Mouse (Mus musculus) neural tube, embryonic 13.5 days (tissue): ENCODE data around the gene Rsph1. TPM values are rescaled to one million over a fixed set of nuclear protein-coding genes. Genes with fewer than 3 reads are reported as not detected.

Source experiments
- ATAC-seq: fragments of 200-750 bp; cut with Nextera tagmentation; 2 replicates; pipeline ENCODE4 v1.8.0; 2017; ENCODE audit warnings: low read depth, mild to moderate bottlenecking, moderate TSS enrichment, moderate library complexity
- H3K27ac ChIP-seq: fragments of 300-500 bp; sonication (generic); replicated peaks from 2 replicates; pipeline ENCODE4 v1.5.1; 2015; ENCODE audit warnings: moderate library complexity, mild to moderate bottlenecking, inconsistent platforms
- H3K27me3 ChIP-seq: fragments of 300-500 bp; sonication (generic); 2 replicates; pipeline ENCODE4 v1.6.1; 2015; ENCODE audit warnings: mild to moderate bottlenecking, inconsistent platforms
- H3K36me3 ChIP-seq: fragments of 300-500 bp; sonication (generic); 2 replicates; pipeline ENCODE4 v1.6.1; 2015; ENCODE audit warnings: mild to moderate bottlenecking, inconsistent platforms
- H3K4me1 ChIP-seq: fragments of 300-500 bp; sonication (generic); replicated peaks from 2 replicates; pipeline ENCODE4 v1.6.1; 2015; ENCODE audit warnings: inconsistent platforms
- H3K4me2 ChIP-seq: fragments of 300-500 bp; sonication (generic); 2 replicates; pipeline ENCODE4 v1.6.1; 2015; ENCODE audit warnings: inconsistent platforms, mild to moderate bottlenecking, moderate library complexity
- H3K4me3 ChIP-seq: fragments of 300-500 bp; sonication (generic); 2 replicates; pipeline ENCODE4 v1.5.1; 2015; ENCODE audit warnings: mild to moderate bottlenecking, inconsistent platforms
- H3K9ac ChIP-seq: fragments of 300-500 bp; sonication (generic); 2 replicates; pipeline ENCODE4 v1.6.1; 2015; ENCODE audit warnings: moderate library complexity, mild to moderate bottlenecking, inconsistent platforms
- H3K9me3 ChIP-seq: fragments of 300-500 bp; sonication (generic); 2 replicates; pipeline ENCODE4 v1.6.1; 2016; ENCODE audit warnings: inconsistent platforms
- WGBS: fragments of 180-500 bp; shearing (Covaris S2); methylation state at CpG from one replicate; pipeline ENCODE4 v1.1.7; 2015; 5-methylcytosine and 5-hydroxymethylcytosine counted together
- polyA plus RNA-seq: library from polyadenylated mRNA; unstranded; fragments of >200 nt; fragmentation: Nextera tagmentation; extraction: Ambion mirVana; gene quantifications from 2 replicates; pipeline ENCODE4 v1.2.1, GENCODE M21; 2015

Rsph1 gene
- polyA plus RNA-seq, 1 experiment from 2014 or later, result 2.3 TPM

DNA sequence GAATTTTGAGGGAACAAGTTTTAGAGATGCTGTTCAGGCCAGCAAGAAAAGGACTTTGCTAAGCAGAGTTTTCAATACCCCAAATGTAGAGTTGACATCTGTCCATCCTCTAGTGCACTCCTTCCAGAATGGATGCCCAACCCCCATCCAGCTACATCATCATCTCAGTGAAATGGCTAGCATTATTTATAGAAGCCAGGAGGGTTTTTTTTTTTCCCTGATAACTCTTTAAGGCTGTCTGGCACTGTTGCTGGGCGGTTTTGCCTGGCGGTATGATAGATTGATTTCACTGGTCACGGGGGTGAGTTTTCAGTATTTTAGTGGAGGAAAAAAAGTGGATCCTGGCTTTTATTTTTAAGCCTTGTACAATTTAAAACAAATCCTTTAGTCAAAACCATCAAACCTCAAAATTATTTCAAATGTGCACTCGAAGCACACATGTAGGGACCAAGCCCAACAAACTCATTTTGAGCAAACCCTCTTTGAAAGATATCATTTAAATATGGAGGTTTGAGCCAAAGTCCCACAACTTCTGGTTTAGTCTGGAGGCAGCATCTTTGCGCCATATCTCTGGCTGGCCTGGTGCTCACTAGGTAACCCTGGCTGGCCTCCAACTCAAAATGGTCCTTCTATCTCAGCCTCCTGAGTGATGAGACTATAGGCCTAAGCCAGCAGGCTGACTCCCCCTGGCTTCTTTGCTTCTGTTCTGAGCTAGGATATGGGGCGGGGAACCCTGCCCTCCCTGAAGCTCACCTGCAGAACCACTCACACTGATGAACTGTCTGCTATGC lies 21.4 kb upstream of the Rsph1 start:
- peak overlapping the region; percentile 82; the same call in 1 of the 2 replicates for H3K4me2 ChIP-seq
- WGBS, result 79% methylated on average over 6 of the region's 6 CpGs
- H3K27me3 ChIP-seq, result no peaks in the 10 kb centered on the region
- H3K9ac ChIP-seq, result no peak overlapping the region
- H3K9me3 ChIP-seq, result no peaks in the 10 kb centered on the region
- no peak overlapping the region for H3K27ac ChIP-seq
- H3K4me3 ChIP-seq, result no peak overlapping the region
- H3K36me3 ChIP-seq, result peaks cover 6% of the 10 kb centered on the region; the same call in 1 of the 2 replicates
- peaks cover 44% of the 10 kb centered on the region for H3K4me1 ChIP-seq
- no peak for ATAC-seq

DNA sequence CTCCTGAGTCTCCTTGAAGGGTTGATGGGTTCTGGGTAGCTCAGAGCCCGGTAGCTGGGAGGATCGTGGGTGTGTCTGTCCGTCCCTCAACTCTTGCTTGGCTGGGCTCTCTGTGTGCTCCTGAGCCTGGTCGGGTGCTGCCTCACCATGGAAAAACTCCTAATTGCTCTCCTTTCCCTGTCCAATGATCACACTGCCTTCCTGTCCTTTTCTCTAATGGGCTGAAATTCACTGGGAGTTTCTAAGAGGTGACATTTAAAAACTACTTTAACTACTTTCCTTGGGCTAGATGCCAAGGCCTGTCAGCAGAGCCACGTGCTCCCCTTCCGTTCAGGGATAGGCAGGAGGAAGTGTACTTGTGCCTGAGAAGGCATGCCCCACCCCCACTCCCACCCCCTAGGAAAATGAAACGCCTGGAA lies 20.3 kb upstream of the Rsph1 start:
- Histone ChIP-seq H3K27ac (no peak overlapping the region), H3K9ac (peak overlapping the region; percentile 82), H3K4me2 (peak overlapping the region; percentile 82), H3K9me3 (no peaks in the 10 kb centered on the region), H3K27me3 (no peaks in the 10 kb centered on the region), H3K4me3 (peak overlapping the region; percentile 52), H3K36me3 (no peaks in the 10 kb centered on the region), H3K4me1 (peaks cover 44% of the 10 kb centered on the region)
- no peak for ATAC-seq
- 14% methylated on average over 7 of the region's 7 CpGs for WGBS

DNA sequence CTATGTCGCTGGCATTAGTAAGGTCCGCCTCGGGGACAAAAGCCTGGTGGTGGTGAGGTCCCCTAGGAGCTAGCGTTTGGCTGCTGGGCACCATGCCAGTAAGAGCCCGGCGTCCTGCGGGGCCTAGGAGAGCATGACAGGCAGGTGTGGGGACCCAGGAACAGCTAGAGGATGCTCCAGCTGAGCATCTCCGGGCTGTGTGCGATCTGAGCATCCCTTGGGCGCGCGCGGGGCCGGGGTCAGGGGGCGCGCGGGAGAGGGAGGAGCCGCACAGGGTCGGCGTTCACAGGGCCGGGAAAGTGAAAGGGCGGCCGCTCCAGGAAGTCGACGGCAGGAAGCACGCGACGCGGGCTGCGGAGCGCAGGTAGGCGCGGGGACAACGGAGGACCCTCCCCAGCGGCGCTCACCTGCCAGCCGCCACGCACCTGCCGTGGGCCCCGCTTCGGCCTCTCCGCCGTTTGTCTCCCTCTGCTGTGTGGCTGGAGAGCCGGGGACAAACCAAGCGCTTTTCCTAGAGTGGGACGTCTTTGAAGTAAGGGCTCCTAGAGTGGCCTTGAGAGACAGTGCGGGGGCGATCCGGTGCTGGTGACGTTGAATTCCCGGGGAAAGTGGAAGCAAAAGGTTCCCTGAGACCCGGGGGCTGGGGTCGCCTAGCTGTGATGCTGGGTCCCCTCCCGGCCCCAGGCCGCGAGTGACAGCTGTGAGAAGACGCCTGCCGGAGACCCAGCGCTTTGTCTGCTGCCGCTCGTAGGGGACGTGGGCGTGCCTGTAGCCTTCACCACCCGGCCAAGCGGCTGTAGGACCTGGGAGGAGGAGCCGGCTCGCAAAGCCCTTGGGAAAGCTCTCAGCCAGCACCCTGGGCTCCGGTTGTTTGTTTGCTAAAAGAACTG lies 19.0 kb upstream of the Rsph1 start:
- peak; percentile 85 for ATAC-seq
- WGBS, result under 1% methylated on average over 65 of the region's 68 CpGs
- H3K9ac ChIP-seq, result peak overlapping the region; percentile 82

DNA sequence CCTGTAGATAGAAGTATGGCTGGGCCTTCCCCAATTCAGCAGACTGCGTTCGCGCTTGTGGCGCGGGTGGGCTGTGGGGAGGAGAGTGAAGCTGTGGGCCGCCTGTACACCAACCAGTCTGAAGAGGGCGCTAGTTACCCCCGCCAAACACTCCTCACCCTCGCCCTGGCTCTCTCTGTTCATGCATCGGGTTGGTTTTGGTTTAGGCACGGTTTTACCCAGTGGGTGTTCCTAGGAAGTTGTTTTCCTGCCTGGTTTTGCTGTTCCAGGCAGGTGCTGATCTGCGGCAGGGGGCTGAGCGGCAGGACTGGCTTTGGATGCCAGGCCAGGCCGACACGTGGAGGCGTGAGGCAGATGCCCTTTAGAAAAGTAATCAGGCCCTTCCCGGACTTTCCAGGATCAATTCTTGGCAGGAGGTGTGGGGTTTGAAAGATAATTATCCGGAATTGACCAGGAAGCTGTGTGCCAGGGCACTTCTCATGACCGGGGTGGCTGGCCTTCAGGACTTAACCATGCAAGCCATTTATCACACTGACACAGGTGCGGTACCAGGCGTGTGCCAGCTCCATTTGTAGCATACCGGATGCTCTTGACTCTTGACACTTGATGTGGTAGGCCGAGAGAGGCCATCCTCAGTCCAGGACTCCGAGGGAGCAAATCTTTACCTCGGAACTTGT lies 18.2 kb upstream of the Rsph1 start:
- H3K36me3 ChIP-seq, result no peaks in the 10 kb centered on the region
- H3K4me1 ChIP-seq, result peaks cover 50% of the 10 kb centered on the region
- H3K4me3 ChIP-seq, result peak overlapping the region; percentile 52
- ATAC-seq, result peak; percentile 51; the same call in 1 of the 2 replicates
- H3K27me3 ChIP-seq, result no peaks in the 10 kb centered on the region
- WGBS, result 21% methylated on average over 25 of the region's 25 CpGs
- H3K9me3 ChIP-seq, result no peaks in the 10 kb centered on the region
- peak overlapping the region; percentile 82 for H3K4me2 ChIP-seq
- H3K27ac ChIP-seq, result peak overlapping the region; percentile 84
- peak overlapping the region; percentile 82 for H3K9ac ChIP-seq

More for the DNA sequence above, 19.0 kb upstream of the Rsph1 start:
- H3K4me3 ChIP-seq, result peak overlapping the region; percentile 52
- H3K36me3 ChIP-seq, result no peaks in the 10 kb centered on the region
- peaks cover 45% of the 10 kb centered on the region for H3K4me1 ChIP-seq
- H3K4me2 ChIP-seq, result peak overlapping the region; percentile 82
- H3K27ac ChIP-seq, result peak overlapping the region; percentile 84
- H3K9me3 ChIP-seq, result no peaks in the 10 kb centered on the region
- no peaks in the 10 kb centered on the region for H3K27me3 ChIP-seq

DNA sequence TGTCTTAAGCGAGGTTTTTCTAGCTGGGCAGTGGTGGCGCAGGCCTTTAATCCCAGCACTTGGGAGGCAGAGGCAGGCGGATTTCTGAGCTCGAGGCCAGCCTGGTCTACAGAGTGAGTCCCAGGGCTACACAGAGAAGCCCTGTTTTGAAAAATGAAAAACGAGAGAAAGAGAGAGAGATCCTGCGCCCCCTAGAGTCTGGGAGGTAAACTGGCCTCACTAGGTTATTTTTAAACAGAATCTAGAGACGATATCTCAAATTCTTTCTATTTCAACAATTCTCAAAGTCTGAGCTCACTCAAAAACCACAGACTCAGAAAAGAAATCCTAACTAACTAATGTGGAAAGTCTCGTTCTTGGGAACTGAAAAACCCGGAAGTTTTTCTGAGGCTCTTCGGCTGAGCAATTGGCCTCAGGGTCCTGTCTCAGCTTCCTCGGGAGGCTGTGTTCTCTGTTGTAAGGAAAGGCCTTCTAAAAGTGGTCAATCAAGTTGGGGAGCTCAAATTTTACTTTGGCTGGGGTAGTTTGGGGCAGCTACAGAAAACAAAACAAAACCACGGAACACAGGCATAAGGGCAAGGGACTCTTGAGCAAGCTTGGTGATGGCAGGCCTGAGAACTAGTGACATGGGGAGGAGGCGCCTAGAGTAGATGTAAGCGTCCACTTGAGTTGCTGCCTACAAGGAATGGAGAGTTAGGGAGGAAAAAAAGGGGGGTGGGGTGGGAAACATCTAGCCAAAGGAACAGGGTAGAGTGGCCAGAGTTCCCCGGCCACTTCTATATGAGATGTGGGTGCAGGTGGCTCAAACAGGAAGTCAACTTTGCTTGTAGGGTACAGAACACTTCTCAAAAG lies 17.4 kb upstream of the Rsph1 start:
- H3K4me3 ChIP-seq, result 0 out of 2 replicates have a peak overlapping the region, but pooled peaks have one; percentile 52

DNA sequence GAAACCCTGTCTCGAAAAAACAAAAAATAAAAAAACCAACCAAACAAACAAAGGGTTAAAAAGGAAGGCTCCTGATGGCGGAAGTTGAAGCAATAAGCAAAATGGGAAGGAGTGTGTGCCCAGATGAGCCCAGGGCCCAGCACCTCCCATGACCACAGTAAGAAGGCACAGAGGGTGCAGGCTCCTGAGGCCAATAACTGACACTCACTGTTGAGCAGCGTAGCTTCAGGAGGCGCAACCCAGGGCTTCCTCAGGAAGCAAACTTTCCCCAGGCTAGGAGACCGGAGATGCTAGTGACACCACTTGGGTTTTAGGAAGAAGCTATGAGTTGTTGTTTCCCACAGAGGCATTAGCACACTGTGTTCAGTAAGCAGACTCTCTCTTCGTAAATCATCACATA lies 13.7 kb upstream of the Rsph1 start:
- Histone ChIP-seq H3K9ac (no peak overlapping the region), H3K4me3 (no peak overlapping the region)

More for the DNA sequence above, 17.4 kb upstream of the Rsph1 start:
- 88% methylated on average over 15 of the region's 15 CpGs for WGBS
- peaks cover 49% of the 10 kb centered on the region for H3K4me1 ChIP-seq
- H3K36me3 ChIP-seq, result no peaks in the 10 kb centered on the region
- ATAC-seq, result no peak
- H3K9me3 ChIP-seq, result no peaks in the 10 kb centered on the region
- H3K27me3 ChIP-seq, result no peaks in the 10 kb centered on the region
- peak overlapping the region; percentile 84; the same call in 1 of the 2 replicates for H3K27ac ChIP-seq
- 0 out of 2 replicates have a peak overlapping the region, but pooled peaks have one; percentile 82 for H3K4me2 ChIP-seq
- H3K9ac ChIP-seq, result no peak overlapping the region

DNA sequence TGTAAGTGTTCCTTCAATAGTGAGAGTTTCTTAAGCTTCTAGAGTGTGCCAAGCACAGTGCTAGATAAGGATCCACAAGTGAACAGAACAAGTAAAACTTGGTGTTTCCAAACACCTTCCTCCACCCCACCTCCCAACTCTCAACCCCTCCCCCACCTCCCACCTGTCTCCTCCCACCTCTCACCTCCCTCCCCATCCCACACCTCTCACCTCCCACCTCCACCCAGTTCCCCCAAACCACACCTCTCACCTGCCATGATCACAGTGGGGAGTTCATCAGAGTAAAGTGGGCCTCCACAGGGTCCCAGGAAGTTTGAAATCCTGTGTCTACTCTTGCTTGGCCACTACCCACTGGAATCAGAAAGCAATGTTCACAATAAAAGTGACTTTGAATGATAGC lies 13.1 kb upstream of the Rsph1 start:
- Histone ChIP-seq H3K4me3 (no peak overlapping the region), H3K4me1 (peaks cover 14% of the 10 kb centered on the region), H3K9ac (no peak overlapping the region), H3K27ac (no peak overlapping the region), H3K9me3 (no peaks in the 10 kb centered on the region), H3K27me3 (no peaks in the 10 kb centered on the region), H3K36me3 (no peaks in the 10 kb centered on the region), H3K4me2 (no peak overlapping the region)
- ATAC-seq, result no peak

More for the DNA sequence above, 13.7 kb upstream of the Rsph1 start:
- Histone ChIP-seq H3K27me3 (no peaks in the 10 kb centered on the region), H3K4me2 (no peak overlapping the region), H3K27ac (0 out of 2 replicates have a peak overlapping the region, but pooled peaks have one; percentile 7), H3K36me3 (no peaks in the 10 kb centered on the region), H3K4me1 (peaks cover 20% of the 10 kb centered on the region), H3K9me3 (no peaks in the 10 kb centered on the region)
- 62% methylated on average over 6 of the region's 6 CpGs for WGBS
- ATAC-seq, result no peak

DNA sequence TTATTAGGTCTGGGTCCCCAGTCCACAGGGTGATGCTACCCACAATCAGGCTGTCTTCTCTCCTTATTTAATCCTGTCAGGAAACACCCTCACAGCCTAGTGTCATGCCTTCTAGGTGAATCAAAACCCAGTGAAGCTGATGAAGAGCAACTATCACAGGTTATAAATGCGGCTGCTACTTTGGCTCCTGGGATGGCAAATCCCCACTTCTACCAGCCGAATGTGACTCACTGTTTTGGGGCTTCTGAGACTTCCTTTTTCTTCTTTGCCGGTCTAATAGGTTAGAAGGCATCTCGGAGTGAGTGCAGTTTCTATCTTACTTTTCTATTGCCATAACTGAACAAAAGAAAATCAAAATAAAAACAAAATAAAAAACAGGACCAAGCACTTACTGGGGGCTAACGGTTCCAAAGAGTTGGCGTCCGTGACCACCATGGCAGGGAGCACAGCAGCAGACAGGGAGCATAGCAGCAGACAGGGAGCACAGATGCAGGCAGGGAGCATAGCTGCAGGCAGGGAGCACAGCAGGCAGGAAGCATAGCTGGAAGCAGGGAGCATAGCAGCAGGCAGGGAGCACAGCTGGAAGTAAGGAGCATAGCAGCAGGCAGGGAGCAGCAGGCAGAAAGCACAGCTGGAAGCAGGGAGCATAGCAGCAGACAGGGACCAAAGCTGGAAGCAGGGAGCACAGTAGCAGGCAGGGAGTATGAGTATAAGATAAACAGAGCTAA lies 12.0 kb upstream of the Rsph1 start:
- H3K4me2 ChIP-seq, result no peak overlapping the region
- no peak overlapping the region for H3K9ac ChIP-seq
- WGBS, result 63% methylated on average over 7 of the region's 7 CpGs
- ATAC-seq, result no peak
- H3K27ac ChIP-seq, result no peak overlapping the region
- H3K4me3 ChIP-seq, result no peak overlapping the region
- no peaks in the 10 kb centered on the region for H3K27me3 ChIP-seq
- H3K36me3 ChIP-seq, result no peaks in the 10 kb centered on the region
- peaks cover 11% of the 10 kb centered on the region; the same call in 1 of the 2 replicates for H3K4me1 ChIP-seq
- no peaks in the 10 kb centered on the region for H3K9me3 ChIP-seq

DNA sequence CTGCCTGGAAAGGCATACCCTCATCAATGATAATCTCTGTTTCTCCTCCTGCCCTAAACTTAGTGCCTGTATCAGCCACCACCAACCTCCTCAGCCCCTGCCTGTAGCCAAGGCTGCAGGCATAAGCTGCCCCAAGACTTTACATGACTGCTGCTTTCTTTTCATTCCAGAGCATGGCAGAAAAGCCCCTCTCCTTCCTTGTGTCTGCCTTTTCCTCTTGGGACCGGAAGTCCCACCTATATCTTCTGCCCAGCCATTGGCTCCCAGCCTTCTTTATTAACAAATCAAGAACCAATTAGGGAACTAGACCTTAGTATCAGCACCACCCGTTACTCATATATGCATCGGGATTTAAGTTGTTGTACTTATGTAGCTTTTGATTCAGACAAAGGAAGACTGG lies 10.0 kb upstream of the Rsph1 start:
- Histone ChIP-seq H3K9me3 (no peaks in the 10 kb centered on the region), H3K4me2 (no peak overlapping the region), H3K9ac (no peak overlapping the region), H3K4me1 (peaks cover 17% of the 10 kb centered on the region), H3K4me3 (no peak overlapping the region), H3K27ac (no peak overlapping the region), H3K36me3 (no peaks in the 10 kb centered on the region), H3K27me3 (no peaks in the 10 kb centered on the region)
- ATAC-seq, result no peak
- WGBS, result 88% methylated on average over 3 of the region's 3 CpGs

DNA sequence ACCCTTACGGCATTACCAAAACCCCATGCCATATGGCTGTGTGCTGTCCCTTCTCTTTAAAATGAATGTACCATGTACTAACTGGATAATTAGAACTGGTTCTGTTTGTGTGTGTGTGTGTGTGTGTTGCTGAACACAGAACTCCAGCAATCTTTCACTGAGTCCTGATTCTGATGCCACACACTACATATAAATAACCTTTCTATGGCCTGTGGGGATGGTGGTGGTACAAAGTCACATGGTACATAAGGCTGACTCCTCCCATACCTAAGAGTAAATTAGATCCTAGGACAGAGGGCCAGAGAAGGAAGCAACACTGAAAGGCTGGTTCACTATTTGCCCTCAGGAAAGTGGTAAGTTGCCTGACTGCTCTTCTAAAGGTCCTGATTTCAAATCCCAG lies 9.3 kb upstream of the Rsph1 start, which contains the start of gene Slc37a1:
TSS of gene Slc37a1 (plus strand) at position 301 of the 400 bp plus-strand sequence.
- H3K4me1 ChIP-seq, result peaks cover 22% of the 10 kb centered on the region
- H3K27ac ChIP-seq, result no peak within 1 kb of the TSS
- no peak within 1 kb of the TSS for H3K4me3 ChIP-seq
- H3K27me3 ChIP-seq, result no peaks in the 10 kb centered on the region
- no peaks in the 10 kb centered on the region for H3K9me3 ChIP-seq
- H3K36me3 ChIP-seq, result no peaks in the 10 kb centered on the region
- no peak for ATAC-seq
- 86% methylated on average over 1 of the region's 1 CpGs for WGBS
- H3K4me2 ChIP-seq, result no peak within 1 kb of the TSS
- H3K9ac ChIP-seq, result no peak within 1 kb of the TSS
